Mouse (Mus musculus) embryonic fibroblast, embryonic 13.5 days (primary cell): ENCODE data around the gene Adam22.

Source experiments
- CTCF ChIP-seq: IDR thresholded peaks from 2 replicates; pipeline ENCODE4 v1.5.1; 2011; ENCODE audit warnings: mild to moderate bottlenecking, control low read depth, low read length, moderate library complexity, borderline replicate concordance; ENCODE audit not compliant: insufficient read depth
- POLR2A ChIP-seq: IDR thresholded peaks from 2 replicates; pipeline ENCODE4 v1.6.1; 2011; ENCODE audit warnings: low read depth, mild to moderate bottlenecking, control low read depth, low read length, moderate library complexity

DNA sequence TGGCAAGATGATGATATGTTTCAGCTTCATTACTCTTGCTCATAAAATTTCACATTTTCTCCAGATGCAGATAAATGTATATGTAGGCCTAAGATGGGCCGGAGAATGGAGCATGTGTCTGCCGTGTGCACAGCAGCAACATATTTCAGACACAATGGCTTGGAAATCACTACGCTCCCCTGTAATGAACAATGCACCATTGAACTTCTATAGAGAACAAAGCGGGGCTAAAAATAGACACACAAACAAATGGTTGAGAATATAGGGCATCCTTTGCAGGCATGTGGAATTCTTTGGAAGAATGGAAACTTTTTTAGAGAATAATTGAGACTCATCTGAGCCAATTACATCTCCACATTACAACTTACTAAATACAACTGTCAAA, 143.6 kb downstream of the Adam22 start:
- TF ChIP-seq CTCF (no peak), POLR2A (no peak)
